Mouse (Mus musculus) adrenal gland, adult 2 months (tissue): Measurements from ENCODE around the gene Sbk1. TPM values are rescaled to one million over a fixed set of nuclear protein-coding genes. Genes with fewer than 3 reads are reported as not detected.

Source experiments
- DNase-seq: peaks from one replicate; pipeline ENCODE4 v3.0.0; 2021
- long read RNA-seq: library from polyadenylated mRNA; stranded (forward); transcript quantifications from one replicate; pipeline ENCODE4 v2.0.0, GENCODE M21; 2021
- polyA plus RNA-seq: library from polyadenylated mRNA; depleted of rRNA; stranded (reverse); fragments of >200 nt; gene quantifications from 2 replicates; pipeline ENCODE4 v1.2.3, GENCODE M21; 2012; rRNA removed
- total RNA-seq, 2 experiments: library from RNA; stranded (reverse); gene quantifications; 2 replicates each; pipeline ENCODE4 v1.2.3; 2021

Gene Sbk1
- 10 to 100 TPM; 32.4 to 91.1 TPM for total RNA-seq
- polyA plus RNA-seq, result 112 and 178 TPM in 2 replicates
- long read RNA-seq, full-length matches to known transcripts, result 42 of 55 reads
- long read RNA-seq, partial matches to known transcripts, result 12 of 55 reads
- long read RNA-seq, other reads (novel, unspliced or antisense), result 1 of 55 reads

DNA sequence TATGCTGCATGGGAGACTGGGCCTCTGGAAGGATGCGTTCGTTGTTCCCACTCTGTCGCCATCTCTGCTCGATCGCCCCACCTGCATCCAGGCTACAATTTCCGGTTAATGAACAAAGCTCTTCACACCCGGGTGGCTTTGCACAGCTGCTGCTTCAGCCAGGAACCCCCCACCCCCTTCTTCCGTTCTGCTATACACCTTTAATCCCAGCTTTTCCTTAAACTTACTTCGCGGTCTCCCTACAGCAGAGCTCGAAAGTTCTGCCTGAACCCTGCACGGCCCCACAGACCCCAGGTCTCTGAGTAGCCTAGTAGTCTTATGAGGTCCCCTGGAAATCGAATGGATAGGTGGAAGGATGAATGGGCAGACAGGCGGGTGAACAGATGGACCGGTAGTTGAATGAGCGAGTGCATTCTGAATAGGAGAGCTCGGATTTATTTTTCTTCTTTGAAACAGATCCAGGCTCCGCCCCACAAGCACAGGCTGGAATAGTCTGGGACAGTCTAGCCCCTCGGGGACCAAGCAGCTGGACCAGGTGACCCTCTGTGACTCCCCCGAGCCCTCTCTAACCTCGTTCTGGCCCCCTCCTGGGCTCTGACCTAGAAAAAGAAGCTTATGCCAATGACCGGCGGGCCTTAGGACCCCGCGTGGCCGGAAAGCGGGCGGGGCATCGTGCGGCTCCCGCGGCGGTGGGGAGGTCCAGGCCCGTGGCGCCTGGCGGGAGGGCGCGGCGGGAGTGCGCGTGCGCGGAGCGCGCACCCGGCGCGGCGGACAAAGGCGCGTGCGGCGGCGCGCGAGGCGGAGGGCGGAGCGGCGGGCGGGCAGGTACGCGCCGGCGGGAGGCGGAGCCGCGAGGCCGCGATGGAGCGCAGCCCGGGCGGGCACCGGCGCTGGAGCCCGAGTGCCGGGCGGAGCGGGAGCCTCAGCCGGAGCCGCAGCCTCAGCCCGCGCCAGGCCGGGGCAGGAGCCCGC, at the start of gene Sbk1:
Gene Sbk1 (plus strand): TSS at position 908 of the 972 bp plus-strand sequence.
- peak; percentile 97 for DNase-seq

DNA sequence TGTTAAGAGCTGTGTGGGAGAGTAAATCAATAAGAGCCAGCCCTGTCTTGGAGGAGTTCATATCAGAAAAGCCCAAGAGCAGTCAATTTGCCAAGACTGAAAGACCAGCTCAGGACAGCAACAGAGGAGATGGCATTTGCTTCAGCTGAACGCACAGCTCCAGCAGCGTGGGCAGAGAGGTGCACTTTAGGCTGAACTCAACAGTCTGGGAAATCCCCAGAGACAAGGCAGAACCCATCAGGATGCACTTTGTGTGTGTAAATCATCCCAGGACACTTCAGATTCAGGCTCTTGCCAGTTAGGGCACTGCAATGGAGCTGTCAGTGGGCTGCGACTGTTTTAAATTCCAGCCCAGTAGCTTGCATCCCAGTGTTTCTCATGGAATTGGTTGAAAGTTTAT, 49.7 kb upstream of the Sbk1 start:
- no peak for DNase-seq

DNA sequence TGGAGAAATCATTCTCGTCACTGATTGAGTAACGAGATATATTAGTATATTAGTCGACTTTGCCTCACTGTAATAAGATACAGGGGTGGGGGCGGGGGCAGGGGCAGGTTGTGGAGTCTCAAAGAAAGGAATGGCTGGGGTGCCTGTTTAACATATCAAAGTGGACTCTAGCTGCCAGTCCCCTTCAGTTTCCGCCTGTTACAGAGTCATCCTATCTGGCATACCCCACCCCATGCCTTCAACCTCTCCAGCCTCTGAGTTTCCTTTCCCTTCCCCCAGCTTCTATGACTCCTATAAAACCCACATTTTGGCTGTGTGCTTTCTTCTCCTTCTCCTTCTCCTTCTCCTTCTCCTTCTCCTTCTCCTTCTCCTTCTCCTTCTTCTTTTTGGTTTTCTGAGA, 46.3 kb upstream of the Sbk1 start:
- no peak for DNase-seq

DNA sequence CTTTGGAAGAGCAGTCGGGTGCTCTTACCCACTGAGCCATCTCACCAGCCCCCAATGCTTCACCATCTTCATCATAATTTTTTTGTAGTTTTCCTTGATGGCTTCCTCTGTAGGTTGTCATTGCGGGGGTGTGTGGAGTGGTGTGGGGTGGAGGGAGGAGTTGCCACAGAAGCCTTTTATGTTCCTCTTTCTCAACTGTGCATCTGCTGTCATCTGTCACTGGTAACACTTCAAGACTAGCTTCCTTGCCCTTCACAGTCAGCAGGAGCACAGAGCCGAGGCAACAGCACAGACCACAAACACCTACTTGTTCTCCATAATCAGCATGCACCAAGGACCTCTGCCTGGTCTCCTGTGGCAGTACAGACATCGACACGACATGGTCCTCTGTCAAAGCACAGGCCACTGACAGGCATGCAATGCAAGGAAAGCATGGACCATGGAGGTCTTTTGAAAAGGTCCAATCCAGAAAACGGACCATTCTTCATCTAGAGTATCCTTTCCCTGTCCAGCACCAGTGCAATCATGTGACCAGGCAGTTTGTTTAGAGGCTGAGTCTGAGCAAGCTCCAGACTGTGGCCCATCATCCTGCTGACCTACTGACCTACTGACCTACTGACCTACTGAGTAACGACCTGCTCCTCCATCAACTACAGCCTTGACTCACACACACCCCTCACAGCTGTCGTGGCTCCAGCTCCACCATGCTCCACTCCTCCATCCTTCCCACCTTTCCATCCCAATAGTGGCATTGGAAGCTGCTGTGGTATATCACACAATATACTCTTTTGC, 41.9 kb upstream of the Sbk1 start:
- no peak for DNase-seq

- DNase-seq, result no peak
These were observed 39.9 kb upstream of the Sbk1 start for GRCm38 (mm10) chr7:126232345-126233071.

GRCm38 (mm10) chr7:126234611-126235010, 37.8 kb upstream of the Sbk1 start:
- no peak for DNase-seq

- no peak for DNase-seq
These were observed 36.2 kb upstream of the Sbk1 start for GRCm38 (mm10) chr7:126236083-126236793.

GRCm38 (mm10) chr7:126236794-126237192, 35.6 kb upstream of the Sbk1 start:
- no peak for DNase-seq

- DNase-seq, result no peak
These were observed 31.5 kb upstream of the Sbk1 start for GRCm38 (mm10) chr7:126240814-126241360.

DNA sequence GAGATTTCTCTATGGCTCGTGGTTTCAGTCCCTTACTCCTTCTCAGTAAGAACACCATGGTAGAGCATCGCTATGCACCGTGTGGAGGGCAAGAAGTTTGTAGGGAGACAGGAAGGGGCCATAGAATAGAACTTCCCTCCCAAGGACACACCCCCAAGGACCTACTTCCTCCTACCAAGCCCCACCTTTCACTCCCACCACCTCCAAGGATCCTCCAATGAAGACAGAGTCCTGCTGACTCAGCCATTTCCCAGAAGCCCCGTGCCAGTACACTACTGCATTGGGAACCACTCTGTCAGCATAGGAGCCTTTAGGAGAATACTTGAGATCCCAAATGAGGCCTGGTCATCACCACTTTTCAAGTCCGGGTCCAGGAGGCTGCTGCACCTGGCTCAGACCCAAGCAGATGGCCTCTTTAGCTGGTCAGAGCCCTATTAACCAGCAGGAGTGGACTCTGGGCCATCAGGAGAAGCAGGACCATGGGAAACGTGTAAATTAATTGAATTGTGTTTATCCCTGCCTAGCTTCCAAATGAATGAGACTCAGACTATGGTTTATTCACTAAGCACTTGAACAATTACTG, 28.2 kb upstream of the Sbk1 start:
- no peak for DNase-seq

- DNase-seq, result no peak
These were observed 24.3 kb upstream of the Sbk1 start for GRCm38 (mm10) chr7:126248088-126248487.

DNA sequence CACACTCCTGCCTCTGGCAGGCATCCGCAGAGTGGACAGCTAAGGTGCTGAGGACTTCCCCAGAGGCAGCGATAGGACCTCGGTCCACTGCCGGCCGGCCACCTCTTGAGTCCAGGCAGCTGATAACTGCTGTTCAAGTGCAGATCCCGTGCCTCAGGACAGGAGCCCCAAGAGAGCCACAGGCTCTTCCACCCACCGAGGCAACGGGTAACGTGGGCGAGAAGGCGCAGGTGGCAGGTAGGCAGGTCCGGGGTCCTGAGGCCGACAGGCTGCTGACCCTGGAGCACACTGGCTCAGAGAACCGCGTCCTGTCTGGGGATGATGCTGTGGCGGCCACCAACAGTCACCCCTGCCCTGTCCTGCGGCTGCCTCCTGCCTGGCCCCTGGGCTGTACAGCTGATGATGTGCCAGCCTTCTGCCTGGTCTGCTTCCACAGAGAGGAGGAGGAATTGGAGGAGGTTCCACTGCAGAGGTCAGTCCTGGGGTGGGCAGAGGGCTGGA, 23.7 kb upstream of the Sbk1 start:
- DNase-seq, result no peak

DNA sequence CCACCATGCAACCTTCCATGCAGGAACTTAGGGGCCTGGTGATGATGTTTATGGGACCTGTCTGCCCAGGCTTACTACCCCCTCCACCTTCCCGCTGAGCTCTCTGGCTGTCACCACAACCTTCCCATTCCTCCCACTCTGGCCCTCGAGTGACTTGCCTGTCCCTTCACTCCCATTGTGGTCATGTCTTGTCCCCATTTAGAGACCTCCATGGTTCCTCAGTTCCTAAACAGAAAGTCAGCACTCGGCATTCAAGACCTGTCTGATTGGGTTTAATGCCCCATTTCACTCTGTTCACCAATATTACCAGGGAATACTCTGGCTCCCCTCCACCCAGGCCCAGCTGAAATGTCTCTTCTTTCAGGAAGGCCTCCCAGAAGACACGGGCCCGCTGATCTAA, 23.3 kb upstream of the Sbk1 start:
- no peak for DNase-seq

DNA sequence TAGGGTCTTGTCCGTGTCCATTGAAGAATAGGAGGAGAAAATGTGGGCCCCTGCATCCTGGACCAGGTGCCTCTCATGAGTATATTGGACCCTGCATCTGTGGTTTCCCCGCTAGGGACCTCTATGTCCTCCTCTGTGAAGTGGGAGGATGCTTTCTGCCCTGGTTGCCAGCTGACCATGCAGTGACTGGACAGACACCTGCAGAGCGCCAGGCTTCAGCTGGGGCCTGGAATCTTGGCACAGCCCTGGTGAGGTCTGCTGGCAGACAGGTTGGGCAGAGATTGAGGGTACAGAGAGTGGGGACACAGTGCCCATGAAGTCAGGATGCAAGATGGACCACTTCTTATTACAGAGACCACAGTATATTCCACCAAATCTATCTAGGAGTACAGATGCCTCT, 22.4 kb upstream of the Sbk1 start:
- DNase-seq, result no peak

DNA sequence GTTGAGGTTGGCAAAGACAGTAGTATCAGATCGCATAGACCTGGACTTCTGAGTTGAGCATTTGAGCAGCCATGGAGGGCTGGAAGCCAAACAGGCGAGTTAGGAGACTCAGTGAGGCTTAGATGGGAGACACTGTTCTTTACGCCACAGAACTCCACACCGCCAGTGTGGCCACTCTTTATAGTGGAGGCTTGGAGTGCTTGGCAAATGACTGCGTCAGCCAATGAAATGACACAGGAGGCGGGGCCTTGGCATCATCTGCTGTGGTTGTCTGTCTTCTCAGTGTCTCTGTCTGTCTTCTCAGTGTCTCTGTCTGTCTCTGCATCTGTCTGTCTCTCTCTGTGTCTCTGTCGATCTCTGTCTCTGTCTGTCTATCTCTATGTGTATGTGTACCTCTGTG, 21.9 kb upstream of the Sbk1 start:
- DNase-seq, result no peak

- DNase-seq, result no peak
These were observed 20.7 kb upstream of the Sbk1 start for GRCm38 (mm10) chr7:126251698-126252097.

GRCm38 (mm10) chr7:126252230-126252629, 20.2 kb upstream of the Sbk1 start:
- no peak for DNase-seq

GRCm38 (mm10) chr7:126260280-126261210, 11.9 kb upstream of the Sbk1 start:
- peak; percentile 76 for DNase-seq

DNA sequence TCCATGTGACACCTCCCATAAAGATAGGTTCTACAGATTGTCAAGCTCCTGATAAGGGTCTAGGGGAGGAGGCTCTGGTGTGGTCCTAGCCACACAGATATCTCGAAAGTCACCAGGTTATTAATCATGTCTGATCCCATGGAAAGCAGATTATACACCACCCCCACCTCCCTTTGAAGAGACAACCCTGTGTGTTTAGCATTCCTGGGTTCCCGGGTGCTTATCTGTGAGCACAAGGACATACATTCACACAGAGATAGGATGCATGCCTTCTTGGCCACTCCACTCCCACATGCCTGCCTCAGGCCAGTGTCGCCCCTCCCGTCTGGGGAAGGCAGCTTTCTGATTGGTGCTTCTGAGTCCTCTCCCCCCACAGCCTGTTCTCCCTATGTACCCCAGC, 10.6 kb upstream of the Sbk1 start:
- DNase-seq, result peak; percentile 24
